ENCODE assay signal across 9 mouse cellular contexts in genomic region chr1:165252027-165252671, GRCm38 (mm10). TPM values are rescaled to one million over a fixed set of nuclear protein-coding genes. Genes with fewer than 3 reads are reported as not detected.
A peak's percentile ranks its signal among the peaks of the same experiment; 100 is the strongest.
DNase-seq lines count a peak whose midpoint lies in the region; ATAC-seq and TF ChIP-seq lines count a peak whose summit lies in the region.
"Had no signal": no experiment of that assay in that cellular context is flagged by ENCODE, and none has a peak within 500 bp of the region (broad histone marks: within the 10 kb centered on the region; RNA-seq: fewer than 3 reads in every experiment).

No protein-coding gene starts in this region.

- TF ChIP-seq CTCF in heart, adult 2 months (IDR thresholded peaks at IDR 0.05): peak; percentile 93

- peak; percentile 86 for ATAC-seq in megakaryocyte-erythroid progenitor cell, adult 5-6 weeks (replicated peaks; ENCODE audit: low FRiP score, low TSS enrichment, poor library complexity, severe bottlenecking)

- WGBS in heart, adult 2 months: 29% methylated on average over 11 of the region's 11 CpGs

- H3K4me3 ChIP-seq in heart, adult 2 months: peak overlapping the region; percentile 7; the same call in 1 of the 2 replicates
- H3K4me3 ChIP-seq: hindbrain, embryonic 15.5 days had no signal

- DNase-seq in right cerebral cortex, adult 18-20 months: peak; percentile 15
- no peak for DNase-seq in right cerebral cortex, postnatal 36 days (ENCODE audit: low spot score in 2 of 2)
- peak; percentile 65 to 70 for DNase-seq in adrenal gland, adult 18-20 months (ENCODE audit: low spot score in 2 of 2)
- peak; percentile 63 for DNase-seq in embryo, embryonic 9.5 days (ENCODE audit: extremely low spot score)
- peak; percentile 39 to 79 for DNase-seq in heart, adult 2 months
- peak; percentile 51 to 84 for DNase-seq in kidney, postnatal 36 days
- peak; percentile 60 for DNase-seq in thymus, postnatal 14 days

- H3K36me3 ChIP-seq in heart, adult 2 months (ENCODE audit: control insufficient read depth, insufficient read depth, low read length): no peaks in the 10 kb centered on the region
- H3K36me3 ChIP-seq: hindbrain, embryonic 15.5 days had no signal

- no peak for TF ChIP-seq EP300 in heart, adult 2 months (IDR thresholded peaks at IDR 0.05; ENCODE audit: insufficient read depth, low read depth, low read length)

- H3K27ac ChIP-seq in heart, adult 2 months: no peak overlapping the region
- H3K27ac ChIP-seq: hindbrain, embryonic 15.5 days had no signal

- intact Hi-C loops in heart, adult 2 months (cut with DNase I): loop anchor here (1.0 kb wide), 1 partner anchor 68 kb away; no protein-coding TSS in a partner anchor

- H3K79me2 ChIP-seq in heart, adult 2 months (replicated peaks; ENCODE audit: control insufficient read depth, insufficient read depth, low read length): no peaks in the 10 kb centered on the region

- H3K27me3 ChIP-seq in heart, adult 2 months (ENCODE audit: control insufficient read depth, insufficient read depth, low read length): no peaks in the 10 kb centered on the region
- H3K27me3 ChIP-seq: hindbrain, embryonic 15.5 days had no signal

- no peak overlapping the region for H3K9ac ChIP-seq in heart, adult 2 months (ENCODE audit: low read depth, low read length)
- H3K9ac ChIP-seq: hindbrain, embryonic 15.5 days had no signal

- no peak for TF ChIP-seq POLR2A in heart, adult 2 months (IDR thresholded peaks at IDR 0.05; ENCODE audit: insufficient read depth, low read depth, low read length)

- H3K4me1 ChIP-seq in heart, adult 2 months (ENCODE audit: control insufficient read depth, insufficient read depth, low read length): no peaks in the 10 kb centered on the region
- H3K4me1 ChIP-seq: hindbrain, embryonic 15.5 days had no signal

RNA-seq across cellular contexts. Expression of gene Tiprl, which starts 15.4 kb away (rescaled TPM):
- 10 to 100 TPM; 46.3 to 47.7 TPM for total RNA-seq in adrenal gland, adult 18-20 months (2021)
- total RNA-seq in heart, adult 2 months (2021): 10 to 100 TPM; 36.1 to 37.2 TPM
- polyA plus RNA-seq in heart, adult 2 months (2012; rRNA removed): 17.6 and 22.5 TPM in 2 replicates
- 22.3 and 35.0 TPM in 2 replicates for total RNA-seq in megakaryocyte-erythroid progenitor cell, adult 5-6 weeks (2014; fragmentation: Nextera tagmentation)
- total RNA-seq in megakaryocyte-erythroid progenitor cell, adult 5-6 weeks (2017): 73.2 and 90.1 TPM in 2 replicates

RNA-seq across cellular contexts. Expression of gene Gpr161, which starts 43.4 kb away (rescaled TPM):
- under 1 TPM; 0.51 to 0.73 TPM for total RNA-seq in adrenal gland, adult 18-20 months (2021)
- total RNA-seq in heart, adult 2 months (2021): 1 to 10 TPM; 1.4 to 1.5 TPM
- polyA plus RNA-seq in heart, adult 2 months (2012; rRNA removed): 2.2 and 2.7 TPM in 2 replicates
- total RNA-seq in megakaryocyte-erythroid progenitor cell, adult 5-6 weeks (2014; fragmentation: Nextera tagmentation): 0.11 TPM in 1 of 2 replicates, not detected in the other
- not detected in 2 replicates for total RNA-seq in megakaryocyte-erythroid progenitor cell, adult 5-6 weeks (2017)

RNA-seq across cellular contexts. Expression of gene Sft2d2, which starts 57.9 kb away (rescaled TPM):
- total RNA-seq in adrenal gland, adult 18-20 months (2021): 10 to 100 TPM; 27.3 to 33.0 TPM
- total RNA-seq in heart, adult 2 months (2021): 10 to 100 TPM; 14.1 to 14.9 TPM
- 19.7 and 33.9 TPM in 2 replicates for polyA plus RNA-seq in heart, adult 2 months (2012; rRNA removed)
- 9.0 and 14.5 TPM in 2 replicates for total RNA-seq in megakaryocyte-erythroid progenitor cell, adult 5-6 weeks (2014; fragmentation: Nextera tagmentation)
- total RNA-seq in megakaryocyte-erythroid progenitor cell, adult 5-6 weeks (2017): 16.0 and 17.7 TPM in 2 replicates

Comparison
In these comparisons a context has a peak if more than half of its experiments do, and no peak if none do; other contexts are left out.
1. DNase-seq: peak in right cerebral cortex, adult 18-20 months (single experiment), adrenal gland, adult 18-20 months (2 of 2), embryo, embryonic 9.5 days (single experiment), heart, adult 2 months (2 of 2), kidney, postnatal 36 days (2 of 2) and thymus, postnatal 14 days (single experiment); none in right cerebral cortex, postnatal 36 days (0 of 2).